Mouse (Mus musculus) embryonic stem cell, embryonic (primary cell): Measurements from ENCODE around the gene Emb.
"Not testable (repeated sequence)": the region's sequence is repeated elsewhere in the genome, so short reads cannot be mapped to it uniquely, and the experiment has no call there.

Experiments
- CTCF ChIA-PET, 4 experiments: fragments of 300-600 bp in 2 of 4; fragments of 350-600 bp in 2 of 4; sonication (Branson Sonifier 250); formaldehyde crosslinking; loops; one replicate each; lab custom pipeline; 2022; ENCODE audit warnings: inconsistent platforms in 2 of 4; lab: Charles Lee
- POLR2A ChIA-PET, 4 experiments: fragments of 300-600 bp in 2 of 4; fragments of 350-600 bp in 2 of 4; sonication (Branson Sonifier 250); formaldehyde crosslinking; loops; one replicate each; lab custom pipeline; 2022; ENCODE audit warnings: antibody characterized with exemption in 4 of 4, inconsistent platforms in 1 of 4; lab: Charles Lee

Emb gene

GRCm38 (mm10) chr13:117208236-117208635 is at the start of gene Emb:
Emb (plus strand) TSS chr13:117208536.
- CTCF ChIA-PET, result interaction anchor here in 2 of 4 experiments (1.2 to 1.3 kb wide), 2 partner anchors 81 kb away, joined by 4 to 5 read pairs; no protein-coding TSS in a partner anchor
- POLR2A ChIA-PET, result interaction anchor here in 1 of 4 experiments (0.6 to 2.7 kb wide), 3 partner anchors 13 to 29 kb away, joined by 3 to 6 read pairs (median 3); no protein-coding TSS in a partner anchor

GRCm38 (mm10) chr13:117163906-117164305 is 44.4 kb upstream of the Emb start:
- POLR2A ChIA-PET, result no interaction called here
- CTCF ChIA-PET, result interaction anchor here in 2 of 4 experiments (0.7 to 1.1 kb wide), 2 partner anchors 10 to 659 kb away, joined by 3 read pairs; no protein-coding TSS in a partner anchor

- CTCF ChIA-PET, result interaction anchor here in 3 of 4 experiments (0.6 to 1.1 kb wide), 15 partner anchors 8 to 1386 kb away, joined by 3 to 49 read pairs (median 4); no protein-coding TSS in a partner anchor
- POLR2A ChIA-PET, result interaction anchor here in 1 of 4 experiments (0.6 kb wide), 1 partner anchor 8 kb away, joined by 4 read pairs; no protein-coding TSS in a partner anchor
These were observed 43.3 kb upstream of the Emb start for GRCm38 (mm10) chr13:117165071-117165470.

GRCm38 (mm10) chr13:117180912-117181311 is 27.4 kb upstream of the Emb start:
- CTCF ChIA-PET, result interaction anchor here in 1 of 4 experiments (0.7 kb wide), 1 partner anchor 16 kb away, joined by 5 read pairs; no protein-coding TSS in a partner anchor
- POLR2A ChIA-PET, result not testable (repeated sequence)

GRCm38 (mm10) chr13:117183288-117183687 is 25.0 kb upstream of the Emb start:
- POLR2A ChIA-PET, result no interaction called here

GRCm38 (mm10) chr13:117185329-117185728 is 23.0 kb upstream of the Emb start:
- ChIA-PET CTCF (no interaction called here), POLR2A (interaction anchor here in 1 of 4 experiments (0.8 kb wide), 1 partner anchor 10 kb away, joined by 3 read pairs; no protein-coding TSS in a partner anchor)

More at GRCm38 (mm10) chr13:117183288-117183687, 25.0 kb upstream of the Emb start:
- CTCF ChIA-PET, result no interaction called here

GRCm38 (mm10) chr13:117192161-117192560 is 16.2 kb upstream of the Emb start:
- POLR2A ChIA-PET, result interaction anchor here in 1 of 4 experiments (1.0 kb wide), 1 partner anchor 33 kb away, joined by 3 read pairs; no protein-coding TSS in a partner anchor
- CTCF ChIA-PET, result no interaction called here

- POLR2A ChIA-PET, result interaction anchor here in 1 of 4 experiments (1.0 kb wide), 1 partner anchor 32 kb away, joined by 3 read pairs; no protein-coding TSS in a partner anchor
- CTCF ChIA-PET, result no interaction called here
These were observed 14.8 kb upstream of the Emb start for GRCm38 (mm10) chr13:117193422-117193983.

- POLR2A ChIA-PET, result interaction anchor here in 2 of 4 experiments (0.6 to 1.7 kb wide), 5 partner anchors 11 to 94 kb away, joined by 3 to 6 read pairs (median 3); partner anchors contain the start of gene Emb (in 1 of the 2)
- CTCF ChIA-PET, result interaction anchor here (0.6 to 2.3 kb wide), 6 partner anchors 31 to 1323 kb away, joined by 4 to 7 read pairs (median 5); no protein-coding TSS in a partner anchor
These were observed 12.5 kb upstream of the Emb start for GRCm38 (mm10) chr13:117195569-117196495.

GRCm38 (mm10) chr13:117197666-117198065 is 10.7 kb upstream of the Emb start:
- CTCF ChIA-PET, result interaction anchor here in 2 of 4 experiments (0.6 to 1.9 kb wide), 2 partner anchors 89 to 92 kb away, joined by 3 to 5 read pairs; no protein-coding TSS in a partner anchor
- POLR2A ChIA-PET, result interaction anchor here in 1 of 4 experiments (0.6 kb wide), 1 partner anchor 1660 kb away, joined by 4 read pairs; no protein-coding TSS in a partner anchor

- ChIA-PET CTCF (interaction anchor here in 2 of 4 experiments (0.5 to 1.9 kb wide), 2 partner anchors 91 to 901 kb away, joined by 3 to 5 read pairs; no protein-coding TSS in a partner anchor), POLR2A (interaction anchor here in 2 of 4 experiments (0.6 to 0.7 kb wide), 2 partner anchors 24 to 1660 kb away, joined by 3 to 4 read pairs; no protein-coding TSS in a partner anchor)
These were observed 9.8 kb upstream of the Emb start for GRCm38 (mm10) chr13:117198402-117199083.

- POLR2A ChIA-PET, result interaction anchor here in 1 of 4 experiments (0.7 to 2.3 kb wide), 5 partner anchors 12 to 88 kb away, joined by 3 to 11 read pairs (median 4); no protein-coding TSS in a partner anchor
- CTCF ChIA-PET, result interaction anchor here (0.5 to 2.7 kb wide), 20 partner anchors 9 to 899 kb away, joined by 3 to 46 read pairs (median 6); no protein-coding TSS in a partner anchor
These were observed 5.4 kb upstream of the Emb start for GRCm38 (mm10) chr13:117202755-117203471.

GRCm38 (mm10) chr13:117204685-117205084 is 3.7 kb upstream of the Emb start:
- ChIA-PET CTCF (no interaction called here), POLR2A (interaction anchor here in 1 of 4 experiments (2.3 kb wide), 1 partner anchor 11 kb away, joined by 11 read pairs; no protein-coding TSS in a partner anchor)

- POLR2A ChIA-PET, result no interaction called here
- CTCF ChIA-PET, result interaction anchor here in 1 of 4 experiments (1.3 kb wide), 1 partner anchor 84 kb away, joined by 3 read pairs; no protein-coding TSS in a partner anchor
These were observed 2.3 kb upstream of the Emb start for GRCm38 (mm10) chr13:117206066-117206465.

- POLR2A ChIA-PET, result interaction anchor here in 1 of 4 experiments (0.6 kb wide), 1 partner anchor 914 kb away, joined by 6 read pairs; no protein-coding TSS in a partner anchor
- CTCF ChIA-PET, result interaction anchor here in 2 of 4 experiments (0.6 to 0.7 kb wide), 2 partner anchors 8 to 47 kb away, joined by 3 to 13 read pairs; no protein-coding TSS in a partner anchor
These were observed 3.1 kb downstream of the Emb start for GRCm38 (mm10) chr13:117211386-117211875.

GRCm38 (mm10) chr13:117215481-117215880 is 7.1 kb downstream of the Emb start:
- POLR2A ChIA-PET, result interaction anchor here (0.6 to 4.1 kb wide), 12 partner anchors 8 to 450 kb away, joined by 3 to 26 read pairs (median 8); no protein-coding TSS in a partner anchor
- CTCF ChIA-PET, result interaction anchor here in 3 of 4 experiments (0.6 to 1.7 kb wide), 10 partner anchors 13 to 74 kb away, joined by 3 to 9 read pairs (median 4); no protein-coding TSS in a partner anchor
